In genomic region chr8:12927204-12927983, GRCm38 (mm10) we compare ENCODE assay signal across 8 mouse cellular contexts. TPM values are rescaled to one million over a fixed set of nuclear protein-coding genes. Genes with fewer than 3 reads are reported as not detected.
DNase-seq lines count a peak whose midpoint lies in the region; ATAC-seq and TF ChIP-seq lines count a peak whose summit lies in the region.

No protein-coding gene starts in this region.

- H3K27me3 ChIP-seq in C2C12 (ENCODE audit: control insufficient read depth, insufficient read depth, insufficient read length) = peaks cover 76% of the 10 kb centered on the region
- H3K27me3 ChIP-seq in cerebellum, adult 2 months (ENCODE audit: control insufficient read depth, insufficient read depth, low read length) = no peaks in the 10 kb centered on the region
- no peaks in the 10 kb centered on the region for H3K27me3 ChIP-seq in intestine, embryonic 15.5 days (replicated peaks)
- peaks cover 29% of the 10 kb centered on the region; the same call in 1 of the 2 replicates for H3K27me3 ChIP-seq in liver, postnatal 0 days (ENCODE audit: insufficient read depth, low read length)
- H3K27me3 ChIP-seq in neural tube, embryonic 15.5 days (replicated peaks) = no peaks in the 10 kb centered on the region

- H3K4me2 ChIP-seq in intestine, embryonic 15.5 days (replicated peaks) = peak overlapping the region; percentile 28
- H3K4me2 ChIP-seq in liver, postnatal 0 days (ENCODE audit: low read depth, low read length) = no peak overlapping the region
- peak overlapping the region; percentile 20 for H3K4me2 ChIP-seq in neural tube, embryonic 15.5 days

- no peaks in the 10 kb centered on the region for H3K9me3 ChIP-seq in ES-E14 (ENCODE audit: control insufficient read depth, insufficient read depth, low read depth, low read length)
- no peaks in the 10 kb centered on the region for H3K9me3 ChIP-seq in intestine, embryonic 15.5 days
- H3K9me3 ChIP-seq in liver, postnatal 0 days (ENCODE audit: low read length) = no peaks in the 10 kb centered on the region
- no peaks in the 10 kb centered on the region for H3K9me3 ChIP-seq in neural tube, embryonic 15.5 days (replicated peaks)

- peak; percentile 46 for TF ChIP-seq CTCF in C2C12 (IDR thresholded peaks at IDR 0.05; ENCODE audit: control insufficient read depth, insufficient read depth, insufficient read length)
- TF ChIP-seq CTCF in cerebellum, adult 2 months (IDR thresholded peaks at IDR 0.05; ENCODE audit: borderline replicate concordance, insufficient read depth, low read depth, low read length) = peak; percentile 86
- peak; percentile 73 for TF ChIP-seq CTCF in liver, postnatal 0 days (IDR thresholded peaks at IDR 0.05; ENCODE audit: low read depth)

- 20% methylated on average over 7 of the region's 7 CpGs for WGBS in cerebellum, adult 2 months
- WGBS in intestine, embryonic 15.5 days = 67% methylated on average over 7 of the region's 7 CpGs
- WGBS in liver, postnatal 0 days (ENCODE audit: insufficient replicate concordance) = 59% methylated on average over 7 of the region's 7 CpGs
- WGBS in neural tube, embryonic 15.5 days = 55% methylated on average over 7 of the region's 7 CpGs

- no peak for ATAC-seq in intestine, embryonic 15.5 days
- ATAC-seq in liver, postnatal 0 days = no peak
- no peak for ATAC-seq in neural tube, embryonic 15.5 days (ENCODE audit: low FRiP score)
- no peak for ATAC-seq in megakaryocyte, adult 5-6 weeks (ENCODE audit: poor library complexity, severe bottlenecking)

- TF ChIP-seq POLR2A in cerebellum, adult 2 months (IDR thresholded peaks at IDR 0.05; ENCODE audit: borderline replicate concordance, insufficient read depth, low read length) = no peak

- H3K27ac ChIP-seq in ES-E14 (ENCODE audit: insufficient read depth, low read depth, low read length, poor library complexity, severe bottlenecking) = no peak overlapping the region
- H3K27ac ChIP-seq in cerebellum, adult 2 months (ENCODE audit: insufficient read depth, low read length) = peak overlapping the region; percentile 74
- no peak overlapping the region for H3K27ac ChIP-seq in intestine, embryonic 15.5 days
- no peak overlapping the region for H3K27ac ChIP-seq in liver, postnatal 0 days (ENCODE audit: low read depth)
- 0 out of 2 replicates have a peak overlapping the region, but pooled peaks have one; percentile 5 for H3K27ac ChIP-seq in neural tube, embryonic 15.5 days (replicated peaks)

- H3K4me1 ChIP-seq in ES-E14 (ENCODE audit: control insufficient read depth in 2 of 2, insufficient read depth in 2 of 2, low read length in 2 of 2, poor library complexity in 1 of 2) = peaks cover 18 to 48% of the 10 kb centered on the region in 2 experiments
- peaks cover 72% of the 10 kb centered on the region for H3K4me1 ChIP-seq in cerebellum, adult 2 months (ENCODE audit: control insufficient read depth, insufficient read depth, low read length)
- H3K4me1 ChIP-seq in intestine, embryonic 15.5 days (replicated peaks) = peaks cover 48% of the 10 kb centered on the region
- no peaks in the 10 kb centered on the region for H3K4me1 ChIP-seq in liver, postnatal 0 days (ENCODE audit: insufficient read depth)
- H3K4me1 ChIP-seq in neural tube, embryonic 15.5 days = peaks cover 37% of the 10 kb centered on the region

- H3K79me2 ChIP-seq in C2C12 (ENCODE audit: control insufficient read depth, insufficient read depth) = no peaks in the 10 kb centered on the region

- in situ Hi-C loops in ES-E14 (cut with MboI; ENCODE audit: low sequenced_read_pairs in 2 of 2, unreplicated experiment in 2 of 2) = no loop called here

- DNase-seq in ES-E14 (ENCODE audit: low read depth, low spot score) = no peak
- peak; percentile 83 to 86 for DNase-seq in cerebellum, adult 2 months
- DNase-seq in frontal cortex, postnatal 36 days (ENCODE audit: low spot score in 2 of 2) = peak; percentile 42 to 65
- DNase-seq in liver, postnatal 0 days = peak; percentile 64

- H3ac ChIP-seq in C2C12 (ENCODE audit: control insufficient read depth, insufficient read length, low read depth) = no peak overlapping the region

- H3K4me3 ChIP-seq in C2C12 (ENCODE audit: insufficient read depth, poor library complexity, severe bottlenecking) (no peak overlapping the region), ES-E14 (ENCODE audit: insufficient read depth in 1 of 2, low read depth in 1 of 2, low read length in 2 of 2, poor library complexity in 1 of 2, severe bottlenecking in 1 of 2) (no peak overlapping the region)
- H3K4me3 ChIP-seq in cerebellum, adult 2 months (replicated peaks; ENCODE audit: insufficient read depth, low read depth, low read length) = no peak overlapping the region
- no peak overlapping the region for H3K4me3 ChIP-seq in intestine, embryonic 15.5 days (replicated peaks)
- H3K4me3 ChIP-seq in liver, postnatal 0 days (ENCODE audit: low read depth, low read length) = no peak overlapping the region
- H3K4me3 ChIP-seq in neural tube, embryonic 15.5 days (replicated peaks) = no peak overlapping the region

- no peak for TF ChIP-seq EP300 in liver, postnatal 0 days (IDR thresholded peaks at IDR 0.05; ENCODE audit: low read depth)

- no peaks in the 10 kb centered on the region for H3K79me3 ChIP-seq in C2C12 (ENCODE audit: low read depth)

- H3K36me3 ChIP-seq in C2C12 (ENCODE audit: control insufficient read depth, insufficient read depth) (no peaks in the 10 kb centered on the region), ES-E14 (ENCODE audit: control insufficient read depth, insufficient read depth, low read length, poor library complexity, severe bottlenecking) (no peaks in the 10 kb centered on the region)
- H3K36me3 ChIP-seq in intestine, embryonic 15.5 days = no peaks in the 10 kb centered on the region
- no peaks in the 10 kb centered on the region for H3K36me3 ChIP-seq in liver, postnatal 0 days (replicated peaks; ENCODE audit: insufficient read depth, low read length)
- H3K36me3 ChIP-seq in neural tube, embryonic 15.5 days = no peaks in the 10 kb centered on the region

- H3K9ac ChIP-seq in ES-E14 (ENCODE audit: insufficient read depth, low read depth, low read length, poor library complexity, severe bottlenecking) = no peak overlapping the region
- no peak overlapping the region for H3K9ac ChIP-seq in intestine, embryonic 15.5 days
- H3K9ac ChIP-seq in liver, postnatal 0 days (replicated peaks) = no peak overlapping the region
- H3K9ac ChIP-seq in neural tube, embryonic 15.5 days (replicated peaks) = no peak overlapping the region

TF ChIP-seq in C2C12, 6 proteins besides CTCF, POLR2A, EP300 and RAD21:
- TF ChIP-seq MAX (IDR thresholded peaks at IDR 0.05) (no peak), MYOD1 (IDR thresholded peaks at IDR 0.05; ENCODE audit: control insufficient read depth, insufficient read length, low read depth) (no peak), MYOG (IDR thresholded peaks at IDR 0.05; ENCODE audit: control insufficient read depth, extremely low read depth, insufficient read length) (no peak), CEBPB (IDR thresholded peaks at IDR 0.05; ENCODE audit: low read depth) (no peak)

TF ChIP-seq in ES-E14, 5 proteins besides CTCF, POLR2A, EP300 and RAD21:
- TF ChIP-seq CHD2 (IDR thresholded peaks at IDR 0.05; ENCODE audit: low read depth, low read length) (no peak), ZC3H11A (IDR thresholded peaks at IDR 0.05; ENCODE audit: borderline replicate concordance, low read depth, low read length) (0 out of 2 replicates have a peak, but pooled peaks have one; percentile 22)

RNA-seq across cellular contexts. Expression of gene Mcf2l, which starts 53.8 kb away (rescaled TPM):
- polyA plus RNA-seq in C2C12 (2012; fragmentation: generic; extraction: Trizol) = 1.5 TPM
- 16.0 and 26.7 TPM in 2 replicates for total RNA-seq in ES-E14 (2012; rRNA removed)
- 150 and 158 TPM in 2 replicates for polyA plus RNA-seq in cerebellum, adult 2 months (2012; rRNA removed)
- polyA plus RNA-seq in intestine, embryonic 15.5 days (2015; fragmentation: Nextera tagmentation; extraction: Ambion mirVana) = 13.1 and 13.7 TPM in 2 replicates
- 0.99 and 1.2 TPM in 2 replicates for polyA plus RNA-seq in liver, postnatal 0 days (2015; fragmentation: Nextera tagmentation; extraction: Ambion mirVana)
- 104 and 120 TPM in 2 replicates for polyA plus RNA-seq in neural tube, embryonic 15.5 days (2015; fragmentation: Nextera tagmentation; extraction: Ambion mirVana)
- total RNA-seq in megakaryocyte, adult 5-6 weeks (2015) = 7.2 and 10.1 TPM in 2 replicates
- 26.4 and 32.3 TPM in 2 replicates for total RNA-seq in megakaryocyte, adult 5-6 weeks (2017)

Comparison
In these comparisons a context has a peak if more than half of its experiments do, and no peak if none do; other contexts are left out.
1. H3K27ac ChIP-seq: peak in cerebellum, adult 2 months (single experiment) and neural tube, embryonic 15.5 days (single experiment); none in ES-E14 (single experiment), intestine, embryonic 15.5 days (single experiment) and liver, postnatal 0 days (single experiment).
2. Peak in every context shown above with its lines, with median percentiles within 50 percentile points of each other: CTCF ChIP-seq.